Mouse (Mus musculus) common myeloid progenitor, adult 5-6 weeks (primary cell): ENCODE measurements around the gene Wfdc3. TPM values are rescaled to one million over a fixed set of nuclear protein-coding genes. Genes with fewer than 3 reads are reported as not detected.
A peak's percentile ranks its signal among the peaks of the same experiment; 100 is the strongest.
"Not testable (repeated sequence)": the region's sequence is repeated elsewhere in the genome, so short reads cannot be mapped to it uniquely, and the experiment has no call there.

ENCODE experiments used
- ATAC-seq: replicated peaks from 2 replicates; pipeline ENCODE4 v1.8.0; 2016; ENCODE audit warnings: low read depth, mild to moderate bottlenecking, moderate TSS enrichment, inconsistent platforms; ENCODE audit not compliant: poor library complexity, severe bottlenecking
- total RNA-seq: library from RNA; stranded (forward); fragments of 200-1000, 187-1606 nt; gene quantifications from 2 replicates; pipeline ENCODE4 v1.2.3, GENCODE M21; 2017

The Wfdc3 gene
- total RNA-seq, 1 experiment from 2014 or later: 1.1 TPM

- no peak for ATAC-seq
These were observed 2.5 kb upstream of the Wfdc3 start for GRCm38 (mm10) chr2:164748191-164748590.

GRCm38 (mm10) chr2:164746693-164747092 lies 962 bp upstream of the Wfdc3 start:
- 0 out of 2 replicates have a peak, but pooled peaks have one; percentile 7 for ATAC-seq

- peak; percentile 58 for ATAC-seq
These were observed 744 bp downstream of the Wfdc3 start for GRCm38 (mm10) chr2:164744987-164745386.

- no peak for ATAC-seq
These were observed 5.9 kb downstream of the Wfdc3 start for GRCm38 (mm10) chr2:164739876-164740275.

- ATAC-seq: no peak
These were observed 8.2 kb downstream of the Wfdc3 start for GRCm38 (mm10) chr2:164737377-164738090.

DNA sequence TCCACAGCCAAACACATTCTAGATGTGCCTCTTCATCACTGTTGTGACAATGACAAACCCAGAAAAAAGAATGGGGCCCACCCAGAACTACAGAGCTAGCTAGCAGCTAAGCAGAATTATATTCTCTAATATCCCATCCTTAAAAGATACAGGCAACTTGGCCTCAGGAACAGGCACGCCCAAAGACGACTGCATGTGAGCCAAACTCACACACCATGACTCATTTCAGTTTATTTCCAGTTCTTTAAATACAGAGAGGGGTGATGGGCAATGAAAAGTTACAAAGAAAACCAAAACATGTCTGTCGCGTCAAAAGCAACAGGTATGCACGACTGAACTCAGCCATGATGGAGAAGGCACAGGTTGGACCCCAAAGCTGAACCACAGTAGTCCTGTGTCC lies 10.3 kb downstream of the Wfdc3 start:
- no peak for ATAC-seq

GRCm38 (mm10) chr2:164734839-164735238 lies 10.9 kb downstream of the Wfdc3 start:
- no peak for ATAC-seq

- no peak for ATAC-seq
These were observed 12.5 kb downstream of the Wfdc3 start for GRCm38 (mm10) chr2:164733259-164733658.

DNA sequence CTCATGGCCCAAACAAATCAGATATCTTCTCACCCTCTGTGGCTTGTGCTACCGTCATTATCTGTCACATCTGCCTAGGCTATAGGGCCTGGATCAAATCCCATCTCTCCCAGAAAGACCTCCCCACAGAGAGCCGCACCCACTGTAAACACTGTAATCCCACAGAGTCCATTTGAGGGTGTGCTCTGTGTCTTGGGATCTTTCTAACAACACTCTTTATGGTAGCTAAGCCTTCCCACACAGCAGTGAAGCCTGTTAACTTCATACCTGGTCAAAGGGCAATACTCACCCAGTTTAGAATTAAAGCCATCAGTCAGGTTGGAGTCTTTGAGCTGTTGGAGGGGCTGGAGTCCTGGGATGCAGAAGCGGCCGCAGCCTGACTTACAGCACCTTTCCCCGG lies 14.0 kb downstream of the Wfdc3 start:
- ATAC-seq: no peak

GRCm38 (mm10) chr2:164725895-164726619 lies 19.7 kb downstream of the Wfdc3 start:
- ATAC-seq: peak; percentile 72; the same call in 1 of the 2 replicates

GRCm38 (mm10) chr2:164723276-164723675 lies 22.5 kb downstream of the Wfdc3 start:
- ATAC-seq: no peak

GRCm38 (mm10) chr2:164716194-164716786 lies 29.4 kb downstream of the Wfdc3 start:
- not testable (repeated sequence) for ATAC-seq

DNA sequence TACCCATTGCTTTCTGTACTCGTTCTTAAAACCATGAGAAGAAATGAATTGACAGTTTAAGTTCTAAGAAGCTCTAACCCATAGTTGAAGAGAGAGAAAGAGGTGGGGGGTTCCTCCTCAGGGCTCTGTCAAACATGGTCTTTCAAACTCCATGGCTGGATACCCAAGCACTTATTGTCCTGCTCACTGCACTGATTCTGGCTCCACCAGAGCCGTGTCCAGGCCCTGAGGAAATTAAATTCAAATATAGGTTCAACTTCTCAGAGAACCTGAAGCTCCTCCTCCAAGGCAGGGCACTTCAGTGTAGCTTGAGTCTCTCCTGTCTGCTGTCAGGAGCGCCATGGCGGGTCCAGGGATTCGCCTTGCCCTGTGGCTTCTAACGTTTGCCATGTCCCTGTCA lies 30.7 kb downstream of the Wfdc3 start, which contains the start of gene Spint5:
Spint5 (plus strand) TSS at position 301 of the 400 bp plus-strand sequence.
- no peak for ATAC-seq

DNA sequence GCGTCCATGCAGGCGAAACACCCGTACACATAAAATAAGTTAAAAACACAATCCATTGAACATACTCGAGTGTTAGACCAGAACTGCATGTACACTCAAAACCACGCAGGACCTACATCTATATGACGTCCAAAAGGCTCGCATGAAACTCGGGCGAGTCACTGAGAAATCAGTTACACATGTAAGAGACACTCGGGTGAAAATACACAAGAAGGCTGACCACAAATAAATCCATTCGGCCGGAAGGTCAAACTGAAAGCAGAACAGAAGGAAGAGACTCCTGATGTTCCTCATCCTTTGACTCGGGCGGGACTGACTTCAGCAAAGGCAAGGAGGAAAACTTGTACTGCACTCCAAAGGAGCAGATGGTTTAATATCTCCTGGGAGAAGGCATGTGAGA lies 39.7 kb downstream of the Wfdc3 start:
- no peak for ATAC-seq

DNA sequence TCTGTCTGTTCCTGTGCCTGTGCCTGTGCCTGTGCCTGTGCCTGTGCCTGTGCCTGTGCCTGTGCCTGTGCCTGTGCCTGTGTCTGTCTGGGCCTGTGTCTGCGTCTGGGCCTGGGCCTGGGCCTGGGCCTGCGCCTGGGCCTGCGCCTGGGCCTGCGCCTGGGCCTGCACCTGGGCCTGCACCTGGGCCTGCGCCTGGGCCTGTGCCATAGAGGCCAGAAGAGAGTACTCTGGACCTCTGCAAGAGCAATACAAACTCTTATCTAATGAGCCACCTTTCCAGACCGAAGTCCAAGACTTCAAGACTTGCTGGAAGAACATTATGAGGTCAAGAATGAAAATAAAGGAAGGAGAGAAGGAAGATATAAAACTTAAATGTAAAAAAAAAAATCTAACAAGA lies 40.4 kb downstream of the Wfdc3 start:
- no peak for ATAC-seq

DNA sequence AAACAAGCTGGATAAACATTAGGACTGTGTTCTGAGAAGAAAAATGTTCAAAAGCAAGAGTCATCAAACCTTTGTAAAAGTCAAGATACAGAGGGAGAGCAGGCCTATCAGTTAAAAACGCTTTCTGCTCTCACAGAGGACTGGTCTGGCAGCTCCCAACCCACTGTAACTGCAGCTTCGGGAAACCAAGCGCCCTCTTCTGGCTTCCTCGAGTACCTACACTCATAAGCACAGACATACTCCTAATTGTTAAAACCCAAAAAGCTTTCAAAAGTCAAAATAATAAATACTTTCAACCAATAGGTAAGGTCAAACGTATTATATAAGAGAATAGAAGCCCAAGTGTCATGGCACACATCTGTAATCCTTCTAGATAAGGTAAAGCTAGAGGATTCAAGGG lies 41.5 kb downstream of the Wfdc3 start:
- ATAC-seq: no peak

DNA sequence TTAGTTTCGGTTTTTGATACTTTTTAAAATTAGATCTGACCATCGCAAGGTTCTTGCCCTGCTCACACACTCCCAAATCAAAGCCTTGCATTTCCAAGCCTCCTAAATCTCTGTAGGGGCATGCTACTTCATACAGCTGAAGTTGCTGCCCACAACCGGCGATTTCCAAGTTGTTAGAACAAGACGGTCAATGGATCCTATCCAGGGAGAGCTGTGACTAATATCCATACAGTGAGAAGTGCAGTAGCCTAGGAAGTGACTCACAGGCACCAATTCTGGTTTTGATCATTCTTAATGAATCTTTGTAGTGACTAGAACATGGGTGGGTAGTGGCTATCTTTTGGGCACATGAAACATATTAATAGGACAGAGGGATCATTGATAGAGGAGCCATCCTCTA lies 44.0 kb downstream of the Wfdc3 start:
- ATAC-seq: no peak

DNA sequence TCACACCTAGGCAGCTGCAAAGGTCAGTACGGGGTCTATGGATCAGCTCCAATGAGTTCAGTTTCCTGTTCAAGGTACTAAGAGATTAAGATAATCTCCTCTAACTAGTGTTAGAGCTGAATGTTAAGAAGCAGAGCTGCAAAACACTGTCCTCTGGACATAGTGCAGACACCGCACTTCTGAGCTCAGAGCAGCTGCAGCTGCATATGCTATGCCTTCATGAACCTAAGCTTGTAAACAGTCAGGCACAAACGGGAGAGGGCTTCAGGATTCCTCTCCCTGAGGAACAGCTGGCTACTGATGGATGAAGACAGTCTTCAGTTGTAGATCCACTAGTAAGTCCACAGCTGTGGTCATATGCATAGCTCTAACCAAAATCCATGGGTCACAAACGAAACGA lies 44.8 kb downstream of the Wfdc3 start:
- ATAC-seq: no peak

DNA sequence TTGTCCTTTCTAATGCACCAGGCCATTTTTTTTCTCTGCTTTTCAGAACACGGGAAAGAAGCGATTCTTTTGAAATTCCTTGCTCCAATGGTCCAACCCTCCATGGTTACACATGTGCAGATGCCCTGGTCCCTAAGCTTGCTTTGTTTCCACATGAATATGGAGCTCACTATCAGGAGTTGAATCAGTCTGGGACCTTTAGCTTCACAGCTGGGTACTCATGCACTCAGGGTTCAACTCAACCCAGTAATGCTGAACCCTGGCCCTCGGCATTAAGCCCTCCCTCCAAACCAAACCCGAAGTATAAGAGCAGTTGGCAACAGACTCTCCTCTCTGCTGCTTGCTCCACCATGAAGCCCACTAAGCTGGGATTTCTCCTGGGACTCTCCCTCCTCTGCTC lies 47.5 kb downstream of the Wfdc3 start, which contains the start of gene Spint4:
Spint4 (plus strand) TSS at position 301 of the 400 bp plus-strand sequence.
- ATAC-seq: no peak

- no peak for ATAC-seq
These were observed 60.9 kb downstream of the Wfdc3 start, which contains the start of gene Wfdc13 for GRCm38 (mm10) chr2:164684807-164685206. TSS of gene Wfdc13 (plus strand) at chr2:164685107.
